Mouse (Mus musculus): ENCODE measurements around the gene Rpl36-ps4. TPM values are rescaled to one million over a fixed set of nuclear protein-coding genes. Genes with fewer than 3 reads are reported as not detected.

The Rpl36-ps4 gene
- polyA plus RNA-seq, 1 experiment from 2014 or later: not detected

GRCm38 (mm10) chr17:87879484-87880225, 41.1 kb upstream of the Rpl36-ps4 start:
- WGBS: 72% methylated on average over 9 of the region's 9 CpGs
- H3K36me3 ChIP-seq: no peaks in the 10 kb centered on the region
- no peaks in the 10 kb centered on the region for H3K27me3 ChIP-seq
- no peaks in the 10 kb centered on the region for H3K9me3 ChIP-seq
- no peak overlapping the region for H3K9ac ChIP-seq (replicated peaks)
- no peak overlapping the region for H3K4me3 ChIP-seq (replicated peaks)
- H3K4me2 ChIP-seq: no peak overlapping the region
- ATAC-seq (ENCODE audit: insufficient number of reproducible peaks, insufficient read depth, low FRiP score, low TSS enrichment, low read depth): no peak
- H3K4me1 ChIP-seq (replicated peaks): 0 out of 2 replicates have a peak, but pooled peaks cover 5% of the 10 kb centered on the region
- H3K27ac ChIP-seq: no peak overlapping the region

- no peak for ATAC-seq (ENCODE audit: insufficient number of reproducible peaks, insufficient read depth, low FRiP score, low TSS enrichment, low read depth)
- Histone ChIP-seq H3K36me3 (no peaks in the 10 kb centered on the region), H3K9ac (replicated peaks) (no peak overlapping the region), H3K4me2 (no peak overlapping the region), H3K4me3 (replicated peaks) (no peak overlapping the region), H3K4me1 (replicated peaks) (0 out of 2 replicates have a peak, but pooled peaks cover 3% of the 10 kb centered on the region), H3K27ac (no peak overlapping the region), H3K9me3 (no peaks in the 10 kb centered on the region), H3K27me3 (no peaks in the 10 kb centered on the region)
- 48% methylated on average over 1 of the region's 1 CpGs for WGBS
These were observed 38.2 kb upstream of the Rpl36-ps4 start for GRCm38 (mm10) chr17:87882594-87882993.

DNA sequence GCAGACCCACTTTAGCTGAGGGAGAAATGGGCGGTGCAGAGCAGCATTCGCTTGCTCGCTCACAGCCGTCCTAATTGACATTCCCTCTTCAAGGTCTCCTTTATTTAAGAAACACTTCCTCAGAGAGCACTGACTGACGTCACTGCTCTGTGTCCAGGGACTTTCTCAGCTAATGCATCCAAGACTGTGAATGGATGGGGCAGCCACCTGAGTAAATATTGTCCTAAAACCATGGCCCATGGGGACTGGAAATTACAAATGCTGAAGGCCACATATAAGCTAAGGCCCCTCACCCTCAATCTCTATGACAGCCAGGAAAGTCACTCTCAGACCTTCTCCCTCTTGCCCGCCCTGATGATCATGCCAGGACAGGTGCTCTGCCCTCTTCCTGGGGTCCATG, 23.6 kb upstream of the Rpl36-ps4 start:
- Histone ChIP-seq H3K9ac (replicated peaks) (no peak overlapping the region), H3K36me3 (no peaks in the 10 kb centered on the region), H3K27me3 (no peaks in the 10 kb centered on the region), H3K9me3 (no peaks in the 10 kb centered on the region), H3K4me1 (replicated peaks) (no peaks in the 10 kb centered on the region), H3K4me3 (replicated peaks) (no peak overlapping the region), H3K4me2 (no peak overlapping the region), H3K27ac (no peak overlapping the region)
- ATAC-seq (ENCODE audit: insufficient number of reproducible peaks, insufficient read depth, low FRiP score, low TSS enrichment, low read depth): no peak
- WGBS: 72% methylated on average over 6 of the region's 6 CpGs

DNA sequence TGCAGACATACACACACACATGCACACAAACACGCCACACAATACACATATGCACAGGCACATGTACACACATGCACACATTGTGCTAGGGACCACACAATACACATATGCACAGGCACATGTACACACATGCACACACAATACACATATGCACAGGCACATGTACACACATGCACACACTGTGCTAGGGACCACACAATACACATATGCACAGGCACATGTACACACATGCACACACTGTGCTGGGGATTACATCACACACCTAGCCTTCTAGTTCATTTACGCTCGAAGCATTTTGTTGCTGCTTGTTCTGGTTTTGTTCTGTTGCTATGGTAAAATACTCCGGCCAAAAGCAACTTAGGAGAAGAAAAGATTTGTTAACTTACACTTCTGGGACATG, 20.1 kb upstream of the Rpl36-ps4 start:
- Histone ChIP-seq H3K36me3 (no peaks in the 10 kb centered on the region), H3K27me3 (no peaks in the 10 kb centered on the region), H3K4me2 (no peak overlapping the region), H3K9ac (replicated peaks) (no peak overlapping the region), H3K4me1 (replicated peaks) (no peaks in the 10 kb centered on the region), H3K4me3 (replicated peaks) (no peak overlapping the region), H3K27ac (peak overlapping the region; percentile 35; the same call in 1 of the 2 replicates), H3K9me3 (no peaks in the 10 kb centered on the region)
- 85% methylated on average over 4 of the region's 4 CpGs for WGBS
- ATAC-seq (ENCODE audit: insufficient number of reproducible peaks, insufficient read depth, low FRiP score, low TSS enrichment, low read depth): no peak

DNA sequence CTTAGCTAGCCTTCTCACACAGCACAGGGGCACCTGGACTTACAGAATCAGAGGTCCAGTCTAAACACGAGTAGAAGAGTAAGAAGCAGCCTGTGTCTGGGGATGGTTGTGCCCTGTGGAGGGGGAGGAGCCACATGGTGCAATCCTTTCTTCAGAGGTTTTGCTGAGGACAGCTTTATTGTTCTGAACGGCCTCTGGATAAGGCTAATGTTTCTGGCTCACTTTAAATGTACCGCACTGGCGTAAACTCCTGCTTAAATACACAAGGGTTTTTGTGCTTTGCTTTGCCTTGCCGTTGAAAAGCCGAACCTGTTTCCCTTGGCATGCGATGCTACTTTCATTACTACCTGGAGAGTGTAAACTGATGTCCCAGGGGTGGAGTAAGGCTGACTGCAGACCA, 19.6 kb upstream of the Rpl36-ps4 start:
- peak overlapping the region; percentile 35; the same call in 1 of the 2 replicates for H3K27ac ChIP-seq
- H3K4me3 ChIP-seq (replicated peaks): no peak overlapping the region
- H3K4me1 ChIP-seq (replicated peaks): no peaks in the 10 kb centered on the region
- ATAC-seq (ENCODE audit: insufficient number of reproducible peaks, insufficient read depth, low FRiP score, low TSS enrichment, low read depth): no peak
- no peaks in the 10 kb centered on the region for H3K9me3 ChIP-seq
- 34% methylated on average over 7 of the region's 7 CpGs for WGBS
- H3K27me3 ChIP-seq: no peaks in the 10 kb centered on the region
- H3K4me2 ChIP-seq: no peak overlapping the region
- H3K9ac ChIP-seq (replicated peaks): no peak overlapping the region
- no peaks in the 10 kb centered on the region for H3K36me3 ChIP-seq

DNA sequence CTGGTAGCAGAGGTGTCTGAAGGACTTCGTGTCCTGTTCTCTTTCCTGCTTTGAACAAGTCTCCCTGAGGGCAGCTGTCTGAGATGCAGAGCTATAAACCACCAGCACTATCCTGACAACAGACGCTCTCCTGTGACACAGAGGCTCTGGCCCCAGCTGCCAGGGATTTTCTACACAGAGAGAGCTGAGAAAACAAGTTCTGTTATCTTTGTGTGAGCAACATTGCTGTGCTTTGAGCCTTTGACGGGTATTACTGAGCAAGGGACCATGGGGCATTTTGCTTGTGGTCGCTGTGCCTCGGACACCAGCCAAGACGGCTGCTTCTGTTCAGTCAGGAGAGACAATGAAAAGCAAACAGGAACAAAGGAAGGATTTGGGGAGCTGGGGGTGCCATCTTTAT, 17.6 kb upstream of the Rpl36-ps4 start:
- no peak overlapping the region for H3K9ac ChIP-seq (replicated peaks)
- no peak for ATAC-seq (ENCODE audit: insufficient number of reproducible peaks, insufficient read depth, low FRiP score, low TSS enrichment, low read depth)
- 38% methylated on average over 6 of the region's 6 CpGs for WGBS
- 0 out of 2 replicates have a peak, but pooled peaks cover 6% of the 10 kb centered on the region for H3K9me3 ChIP-seq
- no peak overlapping the region for H3K4me3 ChIP-seq (replicated peaks)
- H3K4me1 ChIP-seq (replicated peaks): no peaks in the 10 kb centered on the region
- H3K4me2 ChIP-seq: no peak overlapping the region
- H3K27ac ChIP-seq: no peak overlapping the region
- no peaks in the 10 kb centered on the region for H3K36me3 ChIP-seq
- no peaks in the 10 kb centered on the region for H3K27me3 ChIP-seq

- Histone ChIP-seq H3K4me3 (replicated peaks) (no peak overlapping the region), H3K9me3 (0 out of 2 replicates have a peak, but pooled peaks cover 6% of the 10 kb centered on the region), H3K27me3 (no peaks in the 10 kb centered on the region), H3K4me1 (replicated peaks) (no peaks in the 10 kb centered on the region), H3K36me3 (no peaks in the 10 kb centered on the region), H3K9ac (replicated peaks) (no peak overlapping the region), H3K4me2 (no peak overlapping the region), H3K27ac (no peak overlapping the region)
- no peak for ATAC-seq (ENCODE audit: insufficient number of reproducible peaks, insufficient read depth, low FRiP score, low TSS enrichment, low read depth)
- WGBS: 95% methylated on average over 8 of the region's 8 CpGs
These were observed 17.1 kb upstream of the Rpl36-ps4 start for GRCm38 (mm10) chr17:87903725-87904124.

GRCm38 (mm10) chr17:87915386-87915785, 5.4 kb upstream of the Rpl36-ps4 start:
- Histone ChIP-seq H3K27ac (no peak overlapping the region), H3K36me3 (no peaks in the 10 kb centered on the region), H3K4me1 (replicated peaks) (no peaks in the 10 kb centered on the region), H3K9me3 (peaks cover 11% of the 10 kb centered on the region; the same call in 1 of the 2 replicates), H3K27me3 (no peaks in the 10 kb centered on the region), H3K9ac (replicated peaks) (no peak overlapping the region), H3K4me2 (no peak overlapping the region), H3K4me3 (replicated peaks) (no peak overlapping the region)
- no peak for ATAC-seq (ENCODE audit: insufficient number of reproducible peaks, insufficient read depth, low FRiP score, low TSS enrichment, low read depth)
- 85% methylated on average over 3 of the region's 3 CpGs for WGBS

DNA sequence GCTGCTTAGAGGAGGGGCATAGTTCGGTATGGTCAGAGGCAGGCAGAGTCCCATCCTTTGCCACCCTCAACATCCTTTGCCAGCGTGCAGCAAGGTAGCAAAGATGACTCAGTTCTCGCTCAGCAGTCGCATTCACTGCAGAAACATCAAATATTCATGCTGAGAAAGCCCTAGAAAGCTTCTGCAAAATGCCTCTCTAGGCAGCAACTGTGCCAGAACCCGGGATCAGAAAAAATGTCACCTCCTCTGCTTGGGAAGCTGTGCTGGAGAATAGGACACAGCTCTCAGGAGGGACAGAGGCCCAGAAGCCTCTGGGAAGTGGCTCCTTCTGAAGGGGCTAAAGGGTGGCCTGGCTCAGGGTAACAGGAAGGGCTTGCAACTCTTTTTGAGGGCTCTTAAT, 2.7 kb upstream of the Rpl36-ps4 start:
- H3K4me2 ChIP-seq: no peak overlapping the region
- H3K9me3 ChIP-seq: peaks cover 5% of the 10 kb centered on the region; the same call in 1 of the 2 replicates
- no peak for ATAC-seq (ENCODE audit: insufficient number of reproducible peaks, insufficient read depth, low FRiP score, low TSS enrichment, low read depth)
- no peaks in the 10 kb centered on the region for H3K4me1 ChIP-seq (replicated peaks)
- 87% methylated on average over 5 of the region's 5 CpGs for WGBS
- no peak overlapping the region for H3K27ac ChIP-seq
- H3K4me3 ChIP-seq (replicated peaks): no peak overlapping the region
- no peaks in the 10 kb centered on the region for H3K36me3 ChIP-seq
- H3K9ac ChIP-seq (replicated peaks): no peak overlapping the region
- H3K27me3 ChIP-seq: no peaks in the 10 kb centered on the region

GRCm38 (mm10) chr17:87934326-87934725, 13.5 kb downstream of the Rpl36-ps4 start:
- Histone ChIP-seq H3K4me2 (no peak overlapping the region), H3K27me3 (no peaks in the 10 kb centered on the region), H3K9me3 (no peaks in the 10 kb centered on the region), H3K4me1 (replicated peaks) (no peaks in the 10 kb centered on the region), H3K36me3 (no peaks in the 10 kb centered on the region), H3K27ac (no peak overlapping the region), H3K4me3 (replicated peaks) (no peak overlapping the region), H3K9ac (replicated peaks) (no peak overlapping the region)
- ATAC-seq (ENCODE audit: insufficient number of reproducible peaks, insufficient read depth, low FRiP score, low TSS enrichment, low read depth): no peak
- 86% methylated on average over 10 of the region's 10 CpGs for WGBS

- H3K9me3 ChIP-seq: no peaks in the 10 kb centered on the region
- no peak for ATAC-seq (ENCODE audit: insufficient number of reproducible peaks, insufficient read depth, low FRiP score, low TSS enrichment, low read depth)
- 92% methylated on average over 8 of the region's 8 CpGs for WGBS
- no peaks in the 10 kb centered on the region for H3K36me3 ChIP-seq
- H3K4me2 ChIP-seq: no peak overlapping the region
- no peak overlapping the region for H3K4me3 ChIP-seq (replicated peaks)
- H3K27me3 ChIP-seq: no peaks in the 10 kb centered on the region
- no peak overlapping the region for H3K27ac ChIP-seq
- H3K4me1 ChIP-seq (replicated peaks): no peaks in the 10 kb centered on the region
- no peak overlapping the region for H3K9ac ChIP-seq (replicated peaks)
These were observed 14.0 kb downstream of the Rpl36-ps4 start for GRCm38 (mm10) chr17:87934736-87935135.

GRCm38 (mm10) chr17:87936156-87936555, 15.4 kb downstream of the Rpl36-ps4 start:
- Histone ChIP-seq H3K9me3 (no peaks in the 10 kb centered on the region), H3K27ac (no peak overlapping the region), H3K36me3 (no peaks in the 10 kb centered on the region), H3K4me2 (no peak overlapping the region), H3K4me1 (replicated peaks) (no peaks in the 10 kb centered on the region), H3K4me3 (replicated peaks) (no peak overlapping the region), H3K9ac (replicated peaks) (no peak overlapping the region), H3K27me3 (no peaks in the 10 kb centered on the region)
- 95% methylated on average over 4 of the region's 4 CpGs for WGBS
- no peak for ATAC-seq (ENCODE audit: insufficient number of reproducible peaks, insufficient read depth, low FRiP score, low TSS enrichment, low read depth)

Data from limb, embryonic 12.5 days (tissue).